Mouse (Mus musculus) neural tube, embryonic 14.5 days (tissue): ENCODE data around the gene Gm21739. TPM values are rescaled to one million over a fixed set of nuclear protein-coding genes. Genes with fewer than 3 reads are reported as not detected.
"Not testable (repeated sequence)": the region's sequence is repeated elsewhere in the genome, so short reads cannot be mapped to it uniquely, and the experiment has no call there.

Experiments
- ATAC-seq: fragments of 200-750 bp; cut with Nextera tagmentation; 2 replicates; pipeline ENCODE4 v1.8.0; 2017; ENCODE audit warnings: low read depth, mild to moderate bottlenecking, moderate TSS enrichment, moderate library complexity
- H3K27ac ChIP-seq: fragments of 300-500 bp; sonication (generic); 2 replicates; pipeline ENCODE4 v1.5.1; 2014; ENCODE audit warnings: low read depth, mild to moderate bottlenecking, control low read depth, low read length, moderate library complexity, mixed read lengths
- H3K27me3 ChIP-seq: fragments of 300-500 bp; sonication (generic); 2 replicates; pipeline ENCODE4 v1.6.1; 2014; ENCODE audit warnings: low read length; ENCODE audit not compliant: control insufficient read depth, insufficient read depth
- H3K36me3 ChIP-seq: fragments of 300-500 bp; sonication (generic); 2 replicates; pipeline ENCODE4 v1.6.1; 2014; ENCODE audit warnings: low read length, mixed read lengths; ENCODE audit not compliant: control insufficient read depth, insufficient read depth
- H3K4me1 ChIP-seq: fragments of 300-500 bp; sonication (generic); 2 replicates; pipeline ENCODE4 v1.6.1; 2014; ENCODE audit warnings: low read length; ENCODE audit not compliant: control insufficient read depth, insufficient read depth
- H3K4me2 ChIP-seq: fragments of 300-500 bp; sonication (generic); 2 replicates; pipeline ENCODE4 v1.6.1; 2014; ENCODE audit warnings: mild to moderate bottlenecking, low read depth, low read length, control low read depth
- H3K4me3 ChIP-seq: fragments of 300-500 bp; sonication (generic); 2 replicates; pipeline ENCODE4 v1.5.1; 2014; ENCODE audit warnings: low read depth, low read length, control low read depth, mixed read lengths
- H3K9ac ChIP-seq: fragments of 300-500 bp; sonication (generic); replicated peaks from 2 replicates; pipeline ENCODE4 v1.6.1; 2014; ENCODE audit warnings: low read depth, mild to moderate bottlenecking, control low read depth, low read length, mixed read lengths
- H3K9me3 ChIP-seq: fragments of 300-500 bp; sonication (generic); 2 replicates; pipeline ENCODE4 v1.6.1; 2016; ENCODE audit warnings: low read length; ENCODE audit not compliant: control insufficient read depth
- WGBS: fragments of 180-500 bp; shearing (Covaris S2); extraction: QIAGEN DNeasy Blood & Tissue Kit; methylation state at CpG from one replicate; pipeline ENCODE4 v1.1.7; 2014; 5-methylcytosine and 5-hydroxymethylcytosine counted together
- polyA plus RNA-seq: library from polyadenylated mRNA; unstranded; fragments of >200 nt; fragmentation: Nextera tagmentation; extraction: Ambion mirVana; gene quantifications from 2 replicates; pipeline ENCODE4 v1.2.1, GENCODE M21; 2014

Gene Gm21739
- polyA plus RNA-seq, result not detected in 2 replicates

- no CpG with 5 or more reads among the region's 6 CpGs for WGBS
- H3K36me3 ChIP-seq, H3K9ac ChIP-seq, H3K4me1 ChIP-seq, H3K4me2 ChIP-seq, H3K27me3 ChIP-seq, H3K9me3 ChIP-seq, H3K27ac ChIP-seq, H3K4me3 ChIP-seq, ATAC-seq: not testable (repeated sequence)
Measured at GRCm38 (mm10) chrY:44264344-44264743, at the start of gene Gm21739. Gene Gm21739 (minus strand): TSS chrY:44264444.
